Mouse (Mus musculus): ENCODE results near the gene Rasa4. TPM values are rescaled to one million over a fixed set of nuclear protein-coding genes. Genes with fewer than 3 reads are reported as not detected.

The Rasa4 gene
- total and polyA plus RNA-seq, 3 experiments: 3.8 to 8.1 (median 4.7) TPM

GRCm38 (mm10) chr5:136073526-136073925 is 10.2 kb upstream of the Rasa4 start:
- Histone ChIP-seq H3K36me3 (ENCODE audit: control insufficient read depth, insufficient read depth, low read length) (no peaks in the 10 kb centered on the region), H3K9ac (ENCODE audit: low read depth, low read length) (no peak overlapping the region), H3K27ac (no peak overlapping the region), H3K79me2 (replicated peaks; ENCODE audit: control insufficient read depth, insufficient read depth, low read length) (no peaks in the 10 kb centered on the region), H3K4me1 (ENCODE audit: control insufficient read depth, insufficient read depth, low read length) (peaks cover 5% of the 10 kb centered on the region), H3K4me3 (no peak overlapping the region), H3K27me3 (ENCODE audit: control insufficient read depth, insufficient read depth, low read length) (no peaks in the 10 kb centered on the region)
- no peak for DNase-seq
- intact Hi-C loops (cut with DNase I): no loop called here
- 71% methylated on average over 11 of the region's 11 CpGs for WGBS
- TF ChIP-seq EP300 (IDR thresholded peaks at IDR 0.05; ENCODE audit: insufficient read depth, low read depth, low read length): no peak
- TF ChIP-seq CTCF (IDR thresholded peaks at IDR 0.05): no peak

GRCm38 (mm10) chr5:136075076-136075475 is 8.6 kb upstream of the Rasa4 start:
- H3K27me3 ChIP-seq (ENCODE audit: control insufficient read depth, insufficient read depth, low read length): no peaks in the 10 kb centered on the region
- H3K36me3 ChIP-seq (ENCODE audit: control insufficient read depth, insufficient read depth, low read length): no peaks in the 10 kb centered on the region
- TF ChIP-seq CTCF (IDR thresholded peaks at IDR 0.05) (no peak), POLR2A (IDR thresholded peaks at IDR 0.05; ENCODE audit: insufficient read depth, low read depth, low read length) (no peak), EP300 (IDR thresholded peaks at IDR 0.05; ENCODE audit: insufficient read depth, low read depth, low read length) (no peak)
- H3K9ac ChIP-seq (ENCODE audit: low read depth, low read length): no peak overlapping the region
- no peak overlapping the region for H3K4me3 ChIP-seq
- WGBS: 78% methylated on average over 5 of the region's 5 CpGs
- peaks cover 3% of the 10 kb centered on the region for H3K4me1 ChIP-seq (ENCODE audit: control insufficient read depth, insufficient read depth, low read length)
- no peaks in the 10 kb centered on the region for H3K79me2 ChIP-seq (replicated peaks; ENCODE audit: control insufficient read depth, insufficient read depth, low read length)
- intact Hi-C loops (cut with DNase I): no loop called here
- DNase-seq: no peak
- no peak overlapping the region for H3K27ac ChIP-seq

DNA sequence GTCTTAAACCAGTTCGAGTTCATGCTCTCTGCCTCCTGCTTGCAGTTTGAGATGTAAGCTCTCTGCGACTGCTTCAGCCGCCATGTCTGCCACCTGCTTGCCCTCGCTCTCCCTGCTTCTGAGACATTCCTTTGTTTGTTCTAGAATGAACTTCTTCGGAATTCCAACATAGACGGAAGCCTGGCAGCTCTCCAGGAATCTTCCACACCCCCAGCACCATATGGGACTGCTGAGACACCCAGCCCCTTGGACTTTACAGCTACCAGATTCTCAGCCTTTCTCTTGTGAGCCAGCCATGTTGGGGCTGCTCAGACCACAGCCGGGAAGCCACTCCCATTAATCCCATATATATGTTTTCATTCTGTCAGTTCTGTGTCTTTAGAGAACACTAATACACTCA is 7.4 kb upstream of the Rasa4 start:
- TF ChIP-seq CTCF (IDR thresholded peaks at IDR 0.05): no peak
- TF ChIP-seq EP300 (IDR thresholded peaks at IDR 0.05; ENCODE audit: insufficient read depth, low read depth, low read length): no peak
- TF ChIP-seq POLR2A (IDR thresholded peaks at IDR 0.05; ENCODE audit: insufficient read depth, low read depth, low read length): no peak
- Histone ChIP-seq H3K27ac (peak overlapping the region; percentile 72), H3K79me2 (replicated peaks; ENCODE audit: control insufficient read depth, insufficient read depth, low read length) (no peaks in the 10 kb centered on the region), H3K4me3 (no peak overlapping the region), H3K9ac (ENCODE audit: low read depth, low read length) (no peak overlapping the region), H3K4me1 (ENCODE audit: control insufficient read depth, insufficient read depth, low read length) (peaks cover 3% of the 10 kb centered on the region), H3K36me3 (ENCODE audit: control insufficient read depth, insufficient read depth, low read length) (no peaks in the 10 kb centered on the region), H3K27me3 (ENCODE audit: control insufficient read depth, insufficient read depth, low read length) (no peaks in the 10 kb centered on the region)
- intact Hi-C loops (cut with DNase I): no loop called here
- no peak for DNase-seq
- 28% methylated on average over 7 of the region's 7 CpGs for WGBS

- H3K27me3 ChIP-seq (ENCODE audit: control insufficient read depth, insufficient read depth, low read length): no peaks in the 10 kb centered on the region
- H3K4me3 ChIP-seq: no peak overlapping the region
- DNase-seq: peak in 1 of 2 experiments; percentile 48
- TF ChIP-seq POLR2A (IDR thresholded peaks at IDR 0.05; ENCODE audit: insufficient read depth, low read depth, low read length): no peak
- 0 out of 2 replicates have a peak, but pooled peaks have one; percentile 13 for TF ChIP-seq EP300 (IDR thresholded peaks at IDR 0.05; ENCODE audit: insufficient read depth, low read depth, low read length)
- H3K36me3 ChIP-seq (ENCODE audit: control insufficient read depth, insufficient read depth, low read length): no peaks in the 10 kb centered on the region
- H3K27ac ChIP-seq: peak overlapping the region; percentile 72
- intact Hi-C loops (cut with DNase I): no loop called here
- no peak overlapping the region for H3K9ac ChIP-seq (ENCODE audit: low read depth, low read length)
- WGBS: 34% methylated on average over 9 of the region's 9 CpGs
- H3K4me1 ChIP-seq (ENCODE audit: control insufficient read depth, insufficient read depth, low read length): peaks cover 3% of the 10 kb centered on the region
- no peaks in the 10 kb centered on the region for H3K79me2 ChIP-seq (replicated peaks; ENCODE audit: control insufficient read depth, insufficient read depth, low read length)
These were observed 6.6 kb upstream of the Rasa4 start for GRCm38 (mm10) chr5:136077001-136077550.

- DNase-seq: no peak
- no peaks in the 10 kb centered on the region for H3K79me2 ChIP-seq (replicated peaks; ENCODE audit: control insufficient read depth, insufficient read depth, low read length)
- H3K4me3 ChIP-seq: no peak overlapping the region
- TF ChIP-seq CTCF (IDR thresholded peaks at IDR 0.05) (no peak), EP300 (IDR thresholded peaks at IDR 0.05; ENCODE audit: insufficient read depth, low read depth, low read length) (no peak), POLR2A (IDR thresholded peaks at IDR 0.05; ENCODE audit: insufficient read depth, low read depth, low read length) (no peak)
- no peak overlapping the region for H3K9ac ChIP-seq (ENCODE audit: low read depth, low read length)
- intact Hi-C loops (cut with DNase I): no loop called here
- peaks cover 3% of the 10 kb centered on the region for H3K4me1 ChIP-seq (ENCODE audit: control insufficient read depth, insufficient read depth, low read length)
- 97% methylated on average over 5 of the region's 5 CpGs for WGBS
- no peaks in the 10 kb centered on the region for H3K36me3 ChIP-seq (ENCODE audit: control insufficient read depth, insufficient read depth, low read length)
- no peak overlapping the region for H3K27ac ChIP-seq
- no peaks in the 10 kb centered on the region for H3K27me3 ChIP-seq (ENCODE audit: control insufficient read depth, insufficient read depth, low read length)
These were observed 5.6 kb upstream of the Rasa4 start for GRCm38 (mm10) chr5:136078136-136078535.

- no peak overlapping the region for H3K27ac ChIP-seq
- no peak for DNase-seq
- TF ChIP-seq EP300 (IDR thresholded peaks at IDR 0.05; ENCODE audit: insufficient read depth, low read depth, low read length): no peak
- peak; percentile 54 for TF ChIP-seq CTCF (IDR thresholded peaks at IDR 0.05)
- no peak for TF ChIP-seq POLR2A (IDR thresholded peaks at IDR 0.05; ENCODE audit: insufficient read depth, low read depth, low read length)
- intact Hi-C loops (cut with DNase I): no loop called here
- no peak overlapping the region for H3K9ac ChIP-seq (ENCODE audit: low read depth, low read length)
- H3K4me1 ChIP-seq (ENCODE audit: control insufficient read depth, insufficient read depth, low read length): peaks cover 4% of the 10 kb centered on the region
- 81% methylated on average over 4 of the region's 4 CpGs for WGBS
- no peaks in the 10 kb centered on the region for H3K79me2 ChIP-seq (replicated peaks; ENCODE audit: control insufficient read depth, insufficient read depth, low read length)
- no peak overlapping the region for H3K4me3 ChIP-seq
- H3K27me3 ChIP-seq (ENCODE audit: control insufficient read depth, insufficient read depth, low read length): no peaks in the 10 kb centered on the region
- no peaks in the 10 kb centered on the region for H3K36me3 ChIP-seq (ENCODE audit: control insufficient read depth, insufficient read depth, low read length)
These were observed 1.4 kb upstream of the Rasa4 start for GRCm38 (mm10) chr5:136082345-136082744.

Data from heart, adult 2 months (tissue).